Mouse (Mus musculus) urinary bladder, postnatal 4 days (tissue): ENCODE results near the gene Naip6.
"Not testable (repeated sequence)": the region's sequence is repeated elsewhere in the genome, so short reads cannot be mapped to it uniquely, and the experiment has no call there.

Experiments
- DNase-seq, 2 experiments: peaks; one replicate each; pipeline ENCODE4 v3.0.0; 2021 to 2022; ENCODE audit warnings: low spot score in 2 of 2

Gene Naip6

DNA sequence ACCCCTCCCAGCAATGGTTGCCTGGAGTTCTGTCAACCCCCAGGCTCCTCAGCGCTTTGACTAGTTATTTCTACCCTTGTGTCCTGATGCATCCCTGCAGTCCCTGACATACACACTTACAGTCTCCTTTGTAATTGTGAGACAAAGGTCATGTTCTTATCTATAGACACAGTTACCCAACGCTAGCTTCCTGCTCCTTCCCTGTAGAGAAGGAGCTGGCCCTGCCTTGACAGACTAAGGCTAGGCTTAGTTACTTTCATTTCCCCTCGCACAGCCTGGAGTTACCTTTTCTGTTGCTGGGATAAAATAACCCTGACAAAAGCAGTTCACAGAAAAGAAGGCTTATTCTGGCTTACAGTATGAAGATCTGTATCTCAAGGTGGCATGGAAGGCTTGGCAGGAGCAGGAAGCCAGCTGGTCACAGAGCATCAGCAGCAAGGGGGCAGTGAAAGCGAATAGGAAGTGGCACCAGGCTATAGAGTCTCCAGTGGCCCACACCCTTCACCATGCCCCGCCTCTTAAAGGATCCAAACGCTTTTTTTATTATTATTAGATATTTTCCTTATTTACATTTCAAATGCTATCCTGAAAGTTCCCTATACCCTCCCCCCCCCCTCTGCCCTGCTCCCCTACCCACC is at the start of gene Naip6:
Gene Naip6 (minus strand): TSS at position 419 of the 638 bp plus-strand sequence.
- DNase-seq = not testable (repeated sequence)

DNA sequence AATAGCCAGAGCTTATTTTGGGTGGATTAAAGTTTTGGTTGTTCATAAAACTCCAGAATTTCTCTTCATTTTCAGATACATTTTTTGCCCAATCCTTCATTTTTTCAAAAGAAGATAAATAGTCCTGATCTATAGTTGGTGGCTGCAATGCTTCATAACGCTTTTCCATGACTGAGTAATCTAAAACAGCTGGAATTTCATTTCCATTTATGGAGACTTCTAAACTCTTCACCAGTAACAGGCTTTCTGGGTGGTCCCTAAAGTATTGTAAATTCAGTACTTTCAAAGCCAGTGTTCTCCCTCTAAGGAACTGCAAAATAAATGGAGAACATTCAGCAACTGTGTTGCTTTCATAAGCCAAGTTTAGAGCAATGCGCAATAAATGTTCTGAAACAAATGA is 34.8 kb upstream of the Naip6 start:
- not testable (repeated sequence) for DNase-seq

DNA sequence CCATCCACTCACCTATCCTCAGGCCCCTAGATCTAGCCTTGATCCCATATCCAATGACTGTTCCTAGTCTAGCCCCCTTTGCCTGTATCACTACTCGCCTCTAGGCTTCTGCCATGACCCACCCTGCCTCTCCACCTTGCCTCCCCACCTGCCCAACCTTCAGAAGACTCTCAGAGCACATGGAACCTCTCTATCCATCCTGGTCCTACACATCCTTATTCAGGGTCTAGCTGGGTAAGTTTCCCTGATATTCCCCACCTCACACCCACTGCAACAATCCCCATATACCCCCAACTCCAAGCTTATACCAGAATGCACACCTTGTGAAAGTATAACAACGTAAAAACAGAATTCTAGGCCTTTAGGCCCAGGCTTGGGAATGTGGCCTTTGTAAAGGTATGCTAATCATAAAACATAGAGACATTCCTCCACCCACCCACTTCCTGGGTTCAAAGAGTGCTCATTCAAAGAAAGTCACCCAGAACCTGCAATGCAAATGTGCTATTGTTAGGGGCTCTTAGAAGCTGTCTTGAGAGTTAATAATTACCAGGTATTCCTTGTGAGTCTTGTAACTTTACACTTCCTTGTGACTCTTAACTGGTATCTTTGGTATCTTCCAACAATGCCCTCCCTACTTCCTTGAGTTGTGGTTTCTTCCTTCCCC is 32.2 kb upstream of the Naip6 start:
- DNase-seq = not testable (repeated sequence)

DNA sequence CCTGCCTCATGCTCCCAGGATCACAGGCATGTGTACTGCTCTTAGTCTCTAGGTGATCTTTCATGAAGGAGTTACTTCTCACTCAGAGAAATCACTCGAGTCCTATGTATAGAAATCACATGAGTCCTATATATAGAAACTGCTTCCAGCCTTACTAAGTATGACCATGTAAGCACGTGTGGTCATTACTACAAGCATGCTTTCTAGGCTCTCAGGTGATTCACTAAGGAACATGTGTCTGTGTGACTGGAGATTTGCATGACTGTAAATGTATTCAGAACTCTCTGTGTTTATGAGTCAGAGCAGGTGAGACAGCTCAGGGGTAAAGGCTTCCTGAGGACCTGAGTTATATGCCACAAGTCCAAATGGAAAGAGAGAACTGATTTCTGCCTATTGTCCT is 24.3 kb upstream of the Naip6 start:
- no peak for DNase-seq

DNA sequence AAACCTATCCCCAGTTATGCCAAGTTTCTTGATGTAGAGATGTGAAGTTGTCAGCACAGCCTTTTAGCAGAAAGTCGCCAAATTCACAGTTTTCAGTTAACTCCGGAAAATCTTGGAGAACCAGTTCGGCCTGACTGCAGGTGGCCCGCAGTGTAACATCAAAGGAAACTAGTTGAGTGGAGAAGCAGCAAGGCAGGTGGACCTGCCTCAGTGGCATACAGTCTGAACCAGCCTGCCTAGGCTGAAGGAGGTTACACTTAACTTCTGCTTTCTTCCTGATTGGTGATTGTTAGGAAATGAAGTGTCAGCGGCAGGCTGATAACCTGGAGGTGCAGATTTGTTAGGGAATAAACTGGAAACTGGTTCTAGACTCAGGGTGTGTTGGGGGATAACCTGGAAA is 14.3 kb upstream of the Naip6 start:
- DNase-seq = not testable (repeated sequence)

DNA sequence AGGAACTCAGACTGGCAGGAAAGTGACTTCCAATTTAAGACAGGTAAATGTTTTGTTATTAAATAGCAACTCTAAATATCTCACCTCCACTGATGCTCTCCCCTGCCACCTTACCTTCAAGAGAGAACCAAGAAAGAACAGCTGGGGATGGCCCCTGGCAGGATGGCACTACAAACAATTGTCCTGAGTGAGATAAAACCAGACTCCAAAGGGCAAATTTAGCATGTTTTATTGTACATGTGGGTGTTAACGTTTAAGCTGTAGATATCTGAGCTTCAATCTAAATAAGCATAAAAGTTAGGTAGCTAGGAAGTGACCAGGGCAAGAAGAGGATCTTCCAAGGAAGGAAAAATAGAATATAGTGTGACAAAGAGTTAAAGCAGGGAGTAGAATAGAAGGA is 11.4 kb upstream of the Naip6 start:
- DNase-seq = not testable (repeated sequence)

DNA sequence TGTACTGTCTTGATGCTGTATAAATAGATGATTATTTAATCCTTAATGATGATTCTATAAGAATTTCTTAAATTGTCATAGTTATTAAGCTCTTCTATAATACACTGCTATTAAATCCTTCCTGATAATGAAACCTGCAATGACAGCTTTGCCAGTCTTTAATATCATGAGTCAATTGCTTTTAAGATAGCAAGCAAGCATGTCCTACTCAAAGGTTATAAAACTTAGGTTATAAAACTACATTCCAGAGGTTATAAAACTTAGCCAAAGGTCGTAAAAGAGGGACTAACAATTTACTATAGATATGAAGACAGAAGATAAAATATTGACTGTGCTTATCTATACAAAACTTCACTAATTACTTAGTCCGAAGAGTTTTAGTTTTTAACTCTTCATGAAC is 10.6 kb upstream of the Naip6 start:
- DNase-seq = not testable (repeated sequence)

DNA sequence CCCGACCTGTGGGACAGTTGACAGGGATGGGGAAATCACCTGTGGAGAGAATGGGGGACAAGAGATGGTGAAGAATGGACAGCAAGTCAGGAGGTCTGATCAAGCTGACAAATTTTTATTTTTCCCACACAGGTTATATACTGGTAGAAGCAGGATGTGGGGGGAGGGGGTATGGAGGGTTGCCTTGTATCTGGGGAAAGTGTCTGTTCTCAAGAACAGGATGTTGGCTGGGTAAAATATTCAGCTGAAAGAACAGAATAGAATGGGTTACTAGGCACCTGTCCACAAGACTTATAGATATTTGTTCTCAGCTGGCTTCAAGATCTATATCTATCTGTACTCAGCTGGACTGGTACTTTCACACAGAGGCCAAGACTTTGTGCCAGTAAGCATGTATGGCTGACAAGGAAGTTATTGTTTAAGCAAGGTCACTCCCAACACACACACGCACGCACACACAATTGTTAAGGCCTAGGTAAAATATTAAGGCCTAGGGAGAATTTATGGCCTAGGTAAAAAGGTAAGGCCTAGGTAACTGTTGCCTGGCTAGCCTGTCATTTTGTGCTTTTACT is 4.9 kb upstream of the Naip6 start:
- DNase-seq = not testable (repeated sequence)

DNA sequence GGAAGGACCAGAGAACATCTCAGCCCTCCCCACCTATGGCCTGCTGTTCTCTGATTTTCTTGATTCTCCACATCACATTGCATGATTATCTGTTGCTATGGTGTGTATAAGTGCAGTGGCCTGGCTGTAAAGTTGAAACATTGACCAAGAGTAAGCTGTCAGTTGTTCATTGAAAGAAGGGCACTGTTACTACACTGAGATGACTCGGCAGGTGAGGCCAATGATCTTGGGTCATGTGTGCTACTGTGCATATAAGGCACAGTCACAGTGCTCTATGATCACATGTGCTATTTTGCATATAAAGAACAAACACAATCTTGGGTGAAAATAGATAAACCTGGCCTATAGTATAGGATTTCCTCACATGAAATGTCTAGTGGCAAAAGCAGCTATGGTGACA is 32.9 kb downstream of the Naip6 start:
- DNase-seq = no peak

DNA sequence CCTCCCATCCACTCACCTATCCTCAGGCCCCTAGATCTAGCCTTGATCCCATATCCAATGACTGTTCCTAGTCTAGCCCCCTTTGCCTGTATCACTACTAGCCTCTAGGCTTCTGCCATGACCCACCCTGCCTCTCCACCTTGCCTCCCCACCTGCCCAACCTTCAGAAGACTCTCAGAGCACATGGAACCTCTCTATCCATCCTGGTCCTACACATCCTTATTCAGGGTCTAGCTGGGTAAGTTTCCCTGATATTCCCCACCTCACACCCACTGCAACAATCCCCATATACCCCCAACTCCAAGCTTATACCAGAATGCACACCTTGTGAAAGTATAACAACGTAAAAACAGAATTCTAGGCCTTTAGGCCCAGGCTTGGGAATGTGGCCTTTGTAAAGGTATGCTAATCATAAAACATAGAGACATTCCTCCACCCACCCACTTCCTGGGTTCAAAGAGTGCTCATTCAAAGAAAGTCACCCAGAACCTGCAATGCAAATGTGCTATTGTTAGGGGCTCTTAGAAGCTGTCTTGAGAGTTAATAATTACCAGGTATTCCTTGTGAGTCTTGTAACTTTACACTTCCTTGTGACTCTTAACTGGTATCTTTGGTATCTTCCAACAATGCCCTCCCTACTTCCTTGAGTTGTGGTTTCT is 45.9 kb downstream of the Naip6 start:
- not testable (repeated sequence) for DNase-seq

DNA sequence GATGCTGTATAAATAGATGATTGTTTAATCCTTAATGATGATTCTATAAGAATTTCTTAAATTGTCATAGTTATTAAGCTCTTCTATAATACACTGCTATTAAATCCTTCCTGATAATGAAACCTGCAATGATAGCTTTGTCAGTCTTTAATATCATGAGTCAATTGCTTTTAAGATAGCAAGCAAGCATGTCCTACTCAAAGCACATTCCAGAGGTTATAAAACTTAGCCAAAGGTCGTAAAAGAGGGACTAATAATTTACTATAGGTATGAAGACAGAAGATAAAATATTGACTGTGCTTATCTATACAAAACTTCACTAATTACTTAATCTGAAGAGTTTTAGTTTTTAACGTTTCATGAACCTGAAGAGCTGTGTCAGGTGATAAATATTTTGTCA is 60.5 kb downstream of the Naip6 start:
- DNase-seq = not testable (repeated sequence)

DNA sequence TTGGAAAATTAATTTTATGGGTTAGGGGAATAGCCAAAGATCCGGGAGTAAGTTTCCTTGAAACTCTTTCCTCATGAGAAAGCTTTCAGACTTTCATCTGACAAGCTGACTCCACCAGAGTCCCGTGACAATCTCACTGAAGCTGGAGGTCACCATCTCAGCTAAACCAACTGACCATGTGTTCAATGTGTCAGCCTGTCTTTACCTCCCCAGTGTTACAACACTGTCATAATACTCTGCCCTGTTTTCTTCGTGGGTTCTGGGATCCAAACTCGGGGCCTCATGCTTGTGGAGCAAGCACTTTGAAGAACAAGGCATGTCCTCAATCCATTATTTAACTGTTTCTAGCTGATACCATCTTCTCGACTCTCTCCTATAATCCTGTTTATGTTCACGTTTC is 61.5 kb downstream of the Naip6 start:
- not testable (repeated sequence) for DNase-seq

DNA sequence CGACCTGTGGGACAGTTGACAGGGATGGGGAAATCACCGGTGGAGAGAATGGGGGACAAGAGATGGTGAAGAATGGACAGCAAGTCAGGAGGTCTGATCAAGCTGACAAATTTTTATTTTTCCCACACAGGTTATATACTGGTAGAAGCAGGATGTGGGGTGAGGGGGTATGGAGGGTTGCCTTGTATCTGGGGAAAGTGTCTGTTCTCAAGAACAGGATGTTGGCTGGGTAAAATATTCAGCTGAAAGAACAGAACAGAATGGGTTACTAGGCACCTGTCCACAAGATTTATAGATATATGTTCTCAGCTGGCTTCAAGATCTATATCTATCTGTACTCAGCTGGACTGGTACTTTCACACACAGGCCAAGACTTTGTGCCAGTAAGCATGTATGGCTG is 65.6 kb downstream of the Naip6 start:
- DNase-seq = not testable (repeated sequence)

DNA sequence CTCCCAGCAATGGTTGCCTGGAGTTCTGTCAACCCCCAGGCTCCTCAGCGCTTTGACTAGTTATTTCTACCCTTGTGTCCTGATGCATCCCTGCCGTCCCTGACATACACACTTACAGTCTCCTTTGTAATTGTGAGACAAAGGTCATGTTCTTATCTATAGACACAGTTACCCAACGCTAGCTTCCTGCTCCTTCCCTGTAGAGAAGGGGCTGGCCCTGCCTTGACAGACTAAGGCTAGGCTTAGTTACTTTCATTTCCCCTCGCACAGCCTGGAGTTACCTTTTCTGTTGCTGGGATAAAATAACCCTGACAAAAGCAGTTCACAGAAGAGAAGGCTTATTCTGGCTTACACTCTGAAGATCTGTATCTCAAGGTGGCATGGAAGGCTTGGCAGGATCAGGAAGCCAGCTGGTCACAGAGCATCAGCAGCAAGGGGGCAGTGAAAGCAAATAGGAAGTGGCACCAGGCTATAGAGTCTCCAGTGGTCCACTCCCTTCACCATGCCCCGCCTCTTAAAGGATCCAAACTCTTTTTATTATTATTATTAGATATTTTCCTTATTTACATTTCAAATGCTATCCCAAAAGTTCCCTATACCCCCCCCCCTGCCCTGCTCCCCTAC is 70.5 kb downstream of the Naip6 start:
- DNase-seq = not testable (repeated sequence)

DNA sequence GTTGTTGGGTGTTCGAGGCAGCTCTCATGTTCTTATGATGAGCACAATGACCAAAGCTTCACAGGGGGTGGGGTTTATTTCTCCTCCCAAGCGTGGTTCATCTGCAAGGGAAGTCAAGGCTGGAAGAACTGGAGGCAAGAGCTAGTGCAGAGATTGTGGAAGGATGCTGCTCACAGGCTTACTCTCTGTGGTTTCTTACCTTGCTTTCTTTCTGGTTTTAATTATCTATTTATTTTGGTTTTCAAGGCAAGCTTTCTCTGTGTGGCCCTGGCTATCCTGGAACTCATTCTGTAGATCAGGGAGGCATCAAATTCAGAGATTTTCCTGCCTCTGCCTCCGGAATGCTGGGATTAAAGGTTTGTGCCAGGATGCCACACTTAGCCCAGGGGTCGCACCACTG is 71.3 kb downstream of the Naip6 start, which contains the start of gene Naip5:
Gene Naip5 (minus strand): TSS at position 101 of the 400 bp plus-strand sequence.
- DNase-seq = not testable (repeated sequence)

DNA sequence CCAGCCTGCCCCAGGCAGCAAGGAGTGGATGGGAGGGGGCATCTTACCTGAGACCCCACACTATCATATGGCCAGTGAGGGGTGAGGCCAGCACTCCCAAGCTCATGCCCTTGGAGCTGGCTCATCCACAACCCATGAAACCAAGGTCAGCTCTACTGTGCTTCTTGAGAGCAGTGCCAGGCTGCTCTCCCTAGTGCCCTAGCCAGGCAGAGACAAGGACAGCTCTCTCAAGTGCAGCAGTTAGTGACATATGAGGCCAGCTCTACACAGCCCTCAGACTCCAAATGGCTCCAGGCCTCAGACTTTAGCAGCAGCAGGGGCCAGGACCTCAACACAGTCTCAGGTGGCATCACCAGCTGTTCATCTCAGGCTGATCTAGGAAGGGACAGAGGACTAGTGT is 73.8 kb downstream of the Naip6 start:
- DNase-seq = no peak
